In the genomic region with DNA sequence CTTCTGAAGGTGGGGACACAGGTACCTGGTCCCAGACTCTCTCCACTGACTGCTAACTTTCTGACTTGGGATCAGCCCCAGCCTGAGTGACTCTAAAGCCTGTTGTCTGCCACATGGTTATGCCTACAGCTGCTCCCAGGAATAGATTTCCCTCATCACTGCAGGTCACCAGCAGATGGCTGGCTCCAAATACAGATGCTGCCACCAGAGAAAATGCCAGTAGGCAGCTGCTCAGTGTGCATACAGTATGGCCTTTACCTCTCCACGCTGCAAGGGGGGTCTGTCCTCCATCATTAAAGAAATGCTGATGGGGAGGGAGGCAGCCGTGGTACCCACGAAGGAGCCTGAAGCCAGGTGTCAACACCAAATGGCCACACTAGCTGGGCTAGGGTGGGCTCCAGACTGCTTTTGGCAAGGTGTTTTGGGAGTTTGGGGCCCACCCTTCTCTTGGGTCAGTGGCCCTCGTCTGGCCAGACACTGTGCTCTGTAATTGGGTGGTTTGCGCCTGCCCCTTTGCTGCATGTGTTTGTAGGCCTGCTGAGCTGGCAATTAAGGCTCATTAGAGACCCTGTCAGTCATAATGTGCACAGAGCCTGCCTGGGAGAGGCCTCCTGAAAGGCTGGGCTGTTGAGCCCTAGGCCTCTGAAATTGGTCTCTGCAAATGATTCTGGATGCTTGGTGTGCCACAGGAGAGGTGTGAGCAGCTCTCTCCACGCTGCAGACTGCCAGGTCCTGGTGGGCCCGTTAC, we compare ENCODE assay signal across 12 mouse cellular contexts. TPM values are rescaled to one million over a fixed set of nuclear protein-coding genes. Genes with fewer than 3 reads are reported as not detected.
A peak's percentile ranks its signal among the peaks of the same experiment; 100 is the strongest.
DNase-seq lines count a peak whose midpoint lies in the region; ATAC-seq and TF ChIP-seq lines count a peak whose summit lies in the region.
"Had no signal": no experiment of that assay in that cellular context is flagged by ENCODE, and none has a peak within 500 bp of the region (broad histone marks: within the 10 kb centered on the region; RNA-seq: fewer than 3 reads in every experiment).

No protein-coding gene starts in this region.

- no peak overlapping the region for H3K4me2 ChIP-seq in heart, embryonic 13.5 days
- no peak overlapping the region for H3K4me2 ChIP-seq in embryonic facial prominence, embryonic 11.5 days (ENCODE audit: low read depth, low read length)
- H3K4me2 ChIP-seq in hindbrain, embryonic 12.5 days (replicated peaks): no peak overlapping the region
- H3K4me2 ChIP-seq in midbrain, postnatal 0 days (ENCODE audit: low read depth, low read length, poor library complexity, severe bottlenecking): no peak overlapping the region
- H3K4me2 ChIP-seq: intestine, embryonic 15.5 days had no signal

- H3K27me3 ChIP-seq in heart, embryonic 13.5 days (replicated peaks): no peaks in the 10 kb centered on the region
- H3K27me3 ChIP-seq in embryonic facial prominence, embryonic 11.5 days (ENCODE audit: control insufficient read depth, insufficient read depth, low read length): no peaks in the 10 kb centered on the region
- no peaks in the 10 kb centered on the region for H3K27me3 ChIP-seq in hindbrain, embryonic 12.5 days
- H3K27me3 ChIP-seq in midbrain, postnatal 0 days (ENCODE audit: insufficient read depth, low read length): no peaks in the 10 kb centered on the region
- H3K27me3 ChIP-seq: intestine, embryonic 15.5 days had no signal

- H3K4me3 ChIP-seq in heart, embryonic 13.5 days: no peak overlapping the region
- H3K4me3 ChIP-seq in embryonic facial prominence, embryonic 11.5 days (ENCODE audit: low read depth, low read length): no peak overlapping the region
- H3K4me3 ChIP-seq in hindbrain, embryonic 12.5 days: no peak overlapping the region
- H3K4me3 ChIP-seq in midbrain, postnatal 0 days (ENCODE audit: low read depth, low read length): no peak overlapping the region
- H3K4me3 ChIP-seq: intestine, embryonic 15.5 days had no signal

- intact Hi-C loops in heart, postnatal 10 days (cut with DNase I): loop anchor here (5.0 kb wide), 1 partner anchor 119 kb away; no protein-coding TSS in a partner anchor

- H3K27ac ChIP-seq in heart, embryonic 13.5 days (replicated peaks): peak overlapping the region; percentile 15; the same call in 1 of the 2 replicates
- H3K27ac ChIP-seq in embryonic facial prominence, embryonic 11.5 days (replicated peaks; ENCODE audit: low read depth, low read length): peak overlapping the region; percentile 15
- H3K27ac ChIP-seq in hindbrain, embryonic 12.5 days: peak overlapping the region; percentile 71
- no peak overlapping the region for H3K27ac ChIP-seq in midbrain, postnatal 0 days (ENCODE audit: low read depth, low read length)
- H3K27ac ChIP-seq: intestine, embryonic 15.5 days had no signal

- no peaks in the 10 kb centered on the region for H3K9me3 ChIP-seq in heart, embryonic 13.5 days
- H3K9me3 ChIP-seq in embryonic facial prominence, embryonic 11.5 days (replicated peaks; ENCODE audit: control insufficient read depth, low read length): no peaks in the 10 kb centered on the region
- H3K9me3 ChIP-seq in hindbrain, embryonic 12.5 days (replicated peaks): no peaks in the 10 kb centered on the region
- H3K9me3 ChIP-seq in midbrain, postnatal 0 days (ENCODE audit: low read length): no peaks in the 10 kb centered on the region
- H3K9me3 ChIP-seq: intestine, embryonic 15.5 days had no signal

- peaks cover 96% of the 10 kb centered on the region for H3K4me1 ChIP-seq in heart, embryonic 13.5 days
- peaks cover 28% of the 10 kb centered on the region for H3K4me1 ChIP-seq in embryonic facial prominence, embryonic 11.5 days (ENCODE audit: control insufficient read depth, insufficient read depth, low read length)
- peaks cover 65% of the 10 kb centered on the region for H3K4me1 ChIP-seq in hindbrain, embryonic 12.5 days
- H3K4me1 ChIP-seq in midbrain, postnatal 0 days (ENCODE audit: insufficient read depth, low read length): no peaks in the 10 kb centered on the region

- no peak for DNase-seq in heart, postnatal 10 days
- peak; percentile 68 for DNase-seq in embryonic facial prominence, embryonic 11.5 days (ENCODE audit: low spot score)
- peak; percentile 72 for DNase-seq in midbrain, postnatal 0 days (ENCODE audit: low spot score)
- DNase-seq in ovary, postnatal 14 days (ENCODE audit: low spot score): no peak
- DNase-seq in layer of hippocampus, adult 9-11 months: no peak
- no peak for DNase-seq in lung, postnatal 4 days
- DNase-seq: right cerebral cortex, postnatal 4 days; thymus, postnatal 36 days had no signal

- WGBS in heart, embryonic 13.5 days: 67% methylated on average over 7 of the region's 7 CpGs
- WGBS in embryonic facial prominence, embryonic 11.5 days: 33% methylated on average over 7 of the region's 7 CpGs
- WGBS in hindbrain, embryonic 12.5 days: 40% methylated on average over 7 of the region's 7 CpGs
- 52% methylated on average over 7 of the region's 7 CpGs for WGBS in midbrain, postnatal 0 days

- peaks cover 30% of the 10 kb centered on the region for H3K36me3 ChIP-seq in heart, embryonic 13.5 days
- H3K36me3 ChIP-seq in embryonic facial prominence, embryonic 11.5 days (replicated peaks; ENCODE audit: control insufficient read depth, insufficient read depth, low read depth, low read length): no peaks in the 10 kb centered on the region
- no peaks in the 10 kb centered on the region for H3K36me3 ChIP-seq in hindbrain, embryonic 12.5 days
- 0 out of 2 replicates have a peak, but pooled peaks cover 8% of the 10 kb centered on the region for H3K36me3 ChIP-seq in midbrain, postnatal 0 days (ENCODE audit: insufficient read depth, low read length)

- no peak for TF ChIP-seq CTCF in midbrain, postnatal 0 days (IDR thresholded peaks at IDR 0.05)

- ATAC-seq in heart, embryonic 13.5 days (ENCODE audit: extremely low read depth, insufficient number of reproducible peaks, low FRiP score, low TSS enrichment): no peak
- peak; percentile 44; the same call in 1 of the 2 replicates for ATAC-seq in embryonic facial prominence, embryonic 11.5 days (replicated peaks; ENCODE audit: insufficient number of reproducible peaks, low FRiP score, low TSS enrichment, low read depth)
- peak; percentile 79 for ATAC-seq in hindbrain, embryonic 12.5 days (ENCODE audit: low FRiP score)
- no peak for ATAC-seq in midbrain, postnatal 0 days (ENCODE audit: low FRiP score)
- ATAC-seq: CD4-positive, CD25-positive, alpha-beta regulatory T cell, adult 4 months; intestine, embryonic 15.5 days had no signal

- H3K9ac ChIP-seq in heart, embryonic 13.5 days: no peak overlapping the region; the same call in 1 of the 2 replicates
- no peak overlapping the region for H3K9ac ChIP-seq in embryonic facial prominence, embryonic 11.5 days (replicated peaks; ENCODE audit: low read length)
- no peak overlapping the region for H3K9ac ChIP-seq in hindbrain, embryonic 12.5 days
- H3K9ac ChIP-seq in midbrain, postnatal 0 days (replicated peaks; ENCODE audit: low read length, poor library complexity, severe bottlenecking): no peak overlapping the region
- H3K9ac ChIP-seq: intestine, embryonic 15.5 days had no signal

RNA-seq across cellular contexts. Expression of gene Capzb, which starts 53.6 kb away (rescaled TPM):
- polyA plus RNA-seq in heart, embryonic 13.5 days (2015; fragmentation: Nextera tagmentation; extraction: Ambion mirVana): 376 and 386 TPM in 2 replicates
- total RNA-seq in heart, postnatal 10 days (2021): 100 to 1,000 TPM; 394 to 406 TPM
- 314 and 316 TPM in 2 replicates for polyA plus RNA-seq in embryonic facial prominence, embryonic 11.5 days (2014; fragmentation: Nextera tagmentation; extraction: Ambion mirVana)
- polyA plus RNA-seq in hindbrain, embryonic 12.5 days (2016; fragmentation: Nextera tagmentation; extraction: Ambion mirVana): 335 and 369 TPM in 2 replicates
- 84.0 and 108 TPM in 2 replicates for total RNA-seq in midbrain, postnatal 0 days (2014; rRNA removed)
- 308 and 309 TPM in 2 replicates for polyA plus RNA-seq in midbrain, postnatal 0 days (2015; fragmentation: Nextera tagmentation; extraction: Ambion mirVana)

Comparison
In these comparisons a context has a peak if more than half of its experiments do, and no peak if none do; other contexts are left out.
1. ATAC-seq: peak in embryonic facial prominence, embryonic 11.5 days (single experiment) and hindbrain, embryonic 12.5 days (single experiment); none in heart, embryonic 13.5 days (single experiment) and midbrain, postnatal 0 days (single experiment).
2. DNase-seq: peak in embryonic facial prominence, embryonic 11.5 days (single experiment) and midbrain, postnatal 0 days (single experiment); none in heart, postnatal 10 days (0 of 2), ovary, postnatal 14 days (single experiment), layer of hippocampus, adult 9-11 months (single experiment) and lung, postnatal 4 days (0 of 2).